Mouse (Mus musculus) heart, embryonic 11.5 days (tissue): Measurements from ENCODE around the gene Cpne6. TPM values are rescaled to one million over a fixed set of nuclear protein-coding genes. Genes with fewer than 3 reads are reported as not detected.
A peak's percentile ranks its signal among the peaks of the same experiment; 100 is the strongest.

Experiments used
- ATAC-seq: fragments of 200-750 bp; cut with Nextera tagmentation; replicated peaks from 2 replicates; pipeline ENCODE4 v1.8.0; 2017; ENCODE audit warnings: moderate library complexity; ENCODE audit not compliant: insufficient number of reproducible peaks, low FRiP score, low TSS enrichment
- H3K27ac ChIP-seq: fragments of 300-500 bp; sonication (generic); 2 replicates; pipeline ENCODE4 v1.5.1; 2014; ENCODE audit warnings: mild to moderate bottlenecking, low read depth, low read length
- H3K27me3 ChIP-seq: fragments of 300-500 bp; sonication (generic); 2 replicates; pipeline ENCODE4 v1.6.1; 2014; ENCODE audit warnings: mild to moderate bottlenecking, low read length, mixed read lengths; ENCODE audit not compliant: control insufficient read depth, insufficient read depth
- H3K36me3 ChIP-seq: fragments of 300-500 bp; sonication (generic); 2 replicates; pipeline ENCODE4 v1.6.1; 2014; ENCODE audit warnings: mild to moderate bottlenecking, low read length, moderate library complexity, mixed read lengths; ENCODE audit not compliant: control insufficient read depth, insufficient read depth
- H3K4me1 ChIP-seq: fragments of 300-500 bp; sonication (generic); 2 replicates; pipeline ENCODE4 v1.6.1; 2014; ENCODE audit warnings: low read length; ENCODE audit not compliant: control insufficient read depth, insufficient read depth
- H3K4me2 ChIP-seq: fragments of 300-500 bp; sonication (generic); 2 replicates; pipeline ENCODE4 v1.6.1; 2014; ENCODE audit warnings: mild to moderate bottlenecking, moderate library complexity
- H3K4me3 ChIP-seq: fragments of 300-500 bp; sonication (generic); 2 replicates; pipeline ENCODE4 v1.5.1; 2014; ENCODE audit warnings: low read depth, low read length
- H3K9ac ChIP-seq: fragments of 300-500 bp; sonication (generic); 2 replicates; pipeline ENCODE4 v1.6.1; 2014; ENCODE audit warnings: mild to moderate bottlenecking, low read depth, low read length, moderate library complexity
- H3K9me3 ChIP-seq: fragments of 300-500 bp; sonication (generic); replicated peaks from 2 replicates; pipeline ENCODE4 v1.6.1; 2016; ENCODE audit warnings: low read length; ENCODE audit not compliant: control insufficient read depth
- WGBS: fragments of 180-500 bp; shearing (Covaris S2); extraction: QIAGEN DNeasy Blood & Tissue Kit; methylation state at CpG from one replicate; pipeline ENCODE4 v1.1.7; 2014; ENCODE audit not compliant: insufficient replicate concordance; 5-methylcytosine and 5-hydroxymethylcytosine counted together
- polyA plus RNA-seq: library from polyadenylated mRNA; unstranded; fragments of >200 nt; fragmentation: Nextera tagmentation; extraction: Ambion mirVana; gene quantifications from 2 replicates; pipeline ENCODE4 v1.2.1, GENCODE M21; 2014

Gene Cpne6
- polyA plus RNA-seq, 1 experiment from 2014 or later: 0.43 TPM

DNA sequence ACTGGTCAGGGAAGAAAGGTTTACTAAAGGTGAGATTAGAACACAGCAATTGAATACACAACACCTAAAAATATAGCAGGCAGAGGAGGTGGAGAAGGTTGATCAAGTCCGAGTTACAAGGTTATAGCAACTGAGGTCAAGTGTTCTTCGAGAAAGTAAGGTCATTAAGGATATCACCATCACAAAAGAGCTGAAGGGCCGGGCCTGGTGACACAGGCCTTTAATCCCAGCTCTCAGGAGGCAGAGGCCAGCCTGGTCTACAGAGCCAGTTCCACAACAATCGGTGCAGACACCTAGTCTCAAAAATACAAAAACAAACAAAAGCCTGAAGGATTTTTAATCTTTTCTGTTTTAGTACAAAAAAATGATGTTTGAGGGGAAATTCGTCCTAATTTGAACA, 41.1 kb downstream of the Cpne6 start:
- Histone ChIP-seq H3K27ac (no peak overlapping the region), H3K36me3 (peaks cover 4% of the 10 kb centered on the region; the same call in 1 of the 2 replicates), H3K9me3 (no peaks in the 10 kb centered on the region), H3K4me1 (no peaks in the 10 kb centered on the region), H3K4me2 (no peak overlapping the region), H3K4me3 (no peak overlapping the region), H3K9ac (no peak overlapping the region), H3K27me3 (no peaks in the 10 kb centered on the region)
- no peak for ATAC-seq
- WGBS: 67% methylated on average over 5 of the region's 5 CpGs

DNA sequence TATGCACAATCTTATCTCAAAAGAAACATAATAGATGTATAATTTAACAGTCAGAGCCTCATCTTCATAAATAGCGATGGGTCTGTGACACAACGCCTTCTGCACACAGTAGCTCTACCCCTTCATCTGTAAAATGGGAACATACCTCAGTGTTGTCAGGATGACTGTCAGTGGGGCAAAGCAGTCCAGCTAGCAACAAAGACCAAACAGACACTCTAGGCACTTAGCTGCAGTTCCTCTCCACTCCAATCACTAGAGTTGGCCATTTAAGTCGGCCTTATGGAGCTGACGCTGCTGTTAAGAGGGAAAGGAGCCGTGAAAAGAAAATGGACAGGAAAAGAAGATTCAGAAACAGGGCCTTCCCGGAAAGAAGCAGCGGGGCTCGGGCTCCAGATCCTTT, 41.5 kb downstream of the Cpne6 start:
- H3K4me1 ChIP-seq: no peaks in the 10 kb centered on the region
- no peak for ATAC-seq
- peaks cover 4% of the 10 kb centered on the region; the same call in 1 of the 2 replicates for H3K36me3 ChIP-seq
- H3K9me3 ChIP-seq: no peaks in the 10 kb centered on the region
- no peaks in the 10 kb centered on the region for H3K27me3 ChIP-seq
- WGBS: 82% methylated on average over 8 of the region's 8 CpGs
- no peak overlapping the region for H3K9ac ChIP-seq
- no peak overlapping the region for H3K4me3 ChIP-seq
- no peak overlapping the region for H3K4me2 ChIP-seq
- H3K27ac ChIP-seq: no peak overlapping the region

DNA sequence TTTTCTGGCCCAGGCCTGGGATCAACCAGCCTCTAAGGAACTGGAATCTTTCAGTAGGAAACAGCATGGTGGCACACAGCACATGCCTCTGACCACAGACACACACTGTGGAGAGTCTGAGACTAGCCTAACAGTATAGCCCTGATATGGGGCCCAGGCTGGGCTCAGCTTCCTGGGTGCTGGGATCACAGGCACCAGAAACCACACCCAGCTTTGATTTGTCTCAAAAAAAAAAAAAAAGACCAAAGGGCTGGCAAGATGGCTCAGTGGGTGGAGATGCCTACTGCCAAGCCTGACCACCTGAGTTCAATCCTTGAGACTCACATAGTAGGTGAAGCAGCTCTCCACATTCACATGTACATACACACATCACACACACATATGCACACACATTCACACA, 44.4 kb downstream of the Cpne6 start:
- H3K27ac ChIP-seq: no peak overlapping the region
- no peaks in the 10 kb centered on the region for H3K36me3 ChIP-seq
- ATAC-seq: no peak
- no peaks in the 10 kb centered on the region for H3K9me3 ChIP-seq
- H3K4me1 ChIP-seq: no peaks in the 10 kb centered on the region; the same call in 1 of the 2 replicates
- no peak overlapping the region for H3K4me2 ChIP-seq
- no peak overlapping the region for H3K4me3 ChIP-seq
- no peak overlapping the region for H3K9ac ChIP-seq
- H3K27me3 ChIP-seq: no peaks in the 10 kb centered on the region

DNA sequence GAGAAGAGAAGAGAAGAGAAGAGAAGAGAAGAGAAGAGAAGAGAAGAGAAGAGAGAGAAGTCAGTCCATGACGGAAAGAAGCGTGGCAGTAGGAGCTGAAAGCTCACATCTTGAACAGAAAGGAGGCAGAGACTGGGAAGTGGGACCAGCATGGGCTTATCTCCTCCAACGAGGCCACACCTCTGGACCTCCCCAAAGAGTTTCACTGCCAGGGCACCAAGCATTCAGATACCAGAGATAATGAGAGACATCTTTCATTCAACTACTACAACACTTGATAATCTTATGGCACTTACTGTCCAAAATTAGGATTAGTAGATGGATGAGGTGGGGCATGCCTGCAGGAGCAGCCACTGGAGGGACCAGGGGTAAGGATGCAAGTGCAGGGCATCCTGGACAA, 45.5 kb downstream of the Cpne6 start:
- no peaks in the 10 kb centered on the region for H3K9me3 ChIP-seq
- no peak overlapping the region for H3K4me2 ChIP-seq
- H3K9ac ChIP-seq: no peak overlapping the region
- ATAC-seq: no peak
- H3K4me1 ChIP-seq: no peaks in the 10 kb centered on the region; the same call in 1 of the 2 replicates
- H3K36me3 ChIP-seq: no peaks in the 10 kb centered on the region
- H3K27ac ChIP-seq: no peak overlapping the region
- 59% methylated on average over 3 of the region's 3 CpGs for WGBS
- H3K27me3 ChIP-seq: no peaks in the 10 kb centered on the region
- H3K4me3 ChIP-seq: no peak overlapping the region

DNA sequence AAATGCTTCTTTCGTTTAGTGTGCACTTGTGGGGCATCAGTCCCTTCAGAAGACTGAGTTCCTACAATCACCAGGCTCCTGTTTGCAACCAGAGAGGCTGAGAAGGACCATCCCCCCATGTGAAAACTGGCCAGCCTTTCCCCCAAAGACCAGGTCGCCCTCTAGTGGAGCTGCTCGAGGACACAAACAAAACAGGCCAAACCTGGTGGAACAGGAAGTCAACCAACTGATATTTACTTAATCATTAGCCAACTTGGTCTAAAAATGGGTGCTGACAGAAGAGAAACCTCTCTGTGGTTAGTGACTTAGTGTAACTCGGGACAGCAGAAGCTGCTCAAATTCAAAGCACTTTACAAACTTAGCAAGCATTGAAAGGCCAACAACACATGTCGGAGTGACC, 46.8 kb downstream of the Cpne6 start:
- Histone ChIP-seq H3K36me3 (no peaks in the 10 kb centered on the region), H3K4me2 (no peak overlapping the region), H3K9ac (no peak overlapping the region), H3K4me3 (no peak overlapping the region), H3K27ac (no peak overlapping the region), H3K9me3 (no peaks in the 10 kb centered on the region), H3K27me3 (no peaks in the 10 kb centered on the region), H3K4me1 (peaks cover 10% of the 10 kb centered on the region)
- 23% methylated on average over 5 of the region's 5 CpGs for WGBS
- ATAC-seq: no peak

DNA sequence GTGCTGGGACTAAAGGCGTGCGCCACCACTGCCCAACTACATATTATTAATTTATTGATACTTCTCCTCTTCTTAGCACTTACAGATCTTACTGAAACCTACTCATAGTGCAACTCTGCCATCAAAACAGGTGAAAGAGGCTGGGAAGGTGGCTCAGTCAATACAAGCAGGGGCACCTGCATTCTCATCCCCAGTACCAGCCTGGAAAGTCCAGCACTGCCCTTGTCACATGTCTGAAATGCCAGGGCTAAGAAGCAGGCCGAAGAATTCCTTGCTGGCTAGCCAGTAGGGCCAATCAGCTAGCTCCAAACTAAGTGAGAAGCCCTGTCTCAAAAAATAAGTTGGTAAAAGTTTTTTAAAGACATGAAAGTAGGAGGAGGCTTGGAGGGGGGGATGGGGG, 47.3 kb downstream of the Cpne6 start:
- Histone ChIP-seq H3K4me1 (peaks cover 13% of the 10 kb centered on the region), H3K27ac (no peak overlapping the region), H3K9ac (no peak overlapping the region), H3K9me3 (no peaks in the 10 kb centered on the region), H3K36me3 (no peaks in the 10 kb centered on the region), H3K27me3 (no peaks in the 10 kb centered on the region), H3K4me3 (no peak overlapping the region), H3K4me2 (no peak overlapping the region)
- no peak for ATAC-seq
- 84% methylated on average over 3 of the region's 3 CpGs for WGBS

DNA sequence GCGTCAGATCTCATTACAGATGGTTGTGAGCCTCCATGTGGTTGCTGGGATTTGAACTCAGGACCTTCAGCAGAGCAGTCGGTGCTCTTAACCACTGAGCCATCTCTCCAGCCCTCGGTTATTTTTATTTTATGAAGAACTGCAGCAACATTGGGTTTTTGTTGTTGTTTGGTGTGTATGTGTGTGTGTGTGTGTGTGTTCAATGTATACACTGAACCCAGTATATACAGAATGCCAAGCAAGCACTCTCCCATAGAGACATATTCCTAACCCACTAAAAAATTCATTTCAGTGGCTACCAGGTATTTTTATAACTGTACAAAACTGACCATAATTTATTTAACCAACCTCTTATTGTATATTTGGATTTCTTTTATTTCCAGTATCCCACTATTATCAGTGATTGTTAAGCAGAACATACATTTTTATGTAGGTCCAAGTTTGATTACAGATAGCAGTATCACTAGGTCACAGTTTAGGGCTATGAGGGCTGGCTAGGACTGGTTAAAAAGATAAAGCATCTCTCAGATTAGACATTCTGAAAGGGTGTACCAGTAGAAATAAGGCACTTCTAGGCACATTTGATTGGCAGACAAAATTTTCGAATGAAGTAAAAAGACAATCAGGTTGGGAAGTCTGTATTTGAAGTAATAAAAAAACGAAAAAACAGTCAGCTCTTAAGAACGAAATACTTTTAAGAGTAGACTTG, 48.6 kb downstream of the Cpne6 start:
- no peaks in the 10 kb centered on the region for H3K9me3 ChIP-seq
- ATAC-seq: no peak
- peak overlapping the region; percentile 65 for H3K4me3 ChIP-seq
- peak overlapping the region; percentile 70 for H3K4me2 ChIP-seq
- no peaks in the 10 kb centered on the region for H3K36me3 ChIP-seq
- 56% methylated on average over 6 of the region's 6 CpGs for WGBS
- no peak overlapping the region for H3K9ac ChIP-seq
- H3K27ac ChIP-seq: peak overlapping the region; percentile 98; the same call in 1 of the 2 replicates
- peaks cover 13% of the 10 kb centered on the region for H3K4me1 ChIP-seq
- no peaks in the 10 kb centered on the region for H3K27me3 ChIP-seq

DNA sequence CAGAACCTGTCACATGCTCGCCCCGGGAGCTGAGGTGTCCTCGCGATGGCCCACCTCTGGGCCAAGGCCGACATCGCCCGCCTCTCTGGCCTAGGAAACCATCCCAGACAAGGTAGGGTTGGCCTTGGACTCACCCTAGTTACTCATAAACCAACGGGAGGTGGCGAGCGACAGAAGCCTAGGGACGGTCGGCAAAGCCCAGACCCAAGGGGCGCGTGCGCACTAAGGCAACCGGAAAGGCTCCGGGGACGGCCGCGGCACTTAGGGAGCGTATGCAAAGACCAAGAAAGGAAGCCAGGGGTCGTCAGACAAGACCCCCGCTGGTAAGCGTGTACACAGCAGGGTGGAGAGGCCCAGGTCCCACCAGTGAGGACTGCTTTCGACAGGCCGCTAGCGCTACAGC, 49.6 kb downstream of the Cpne6 start, which contains the start of gene Dcaf11:
Dcaf11 (plus strand) TSS at position 208 of the 403 bp plus-strand sequence.
- Histone ChIP-seq H3K36me3 (peaks cover 4% of the 10 kb centered on the region; the same call in 1 of the 2 replicates), H3K27me3 (no peaks in the 10 kb centered on the region), H3K4me2 (peak within 1 kb of the TSS; percentile 70), H3K9me3 (no peaks in the 10 kb centered on the region), H3K4me1 (peaks cover 13% of the 10 kb centered on the region), H3K9ac (peak within 1 kb of the TSS; percentile 84), H3K4me3 (peak within 1 kb of the TSS; percentile 65), H3K27ac (peak within 1 kb of the TSS; percentile 98)
- peak; percentile 85 for ATAC-seq
- 0% methylated on average over 27 of the region's 27 CpGs for WGBS
